Mouse (Mus musculus): Measurements from ENCODE around the gene Zdhhc7. TPM values are rescaled to one million over a fixed set of nuclear protein-coding genes. Genes with fewer than 3 reads are reported as not detected.

Gene Zdhhc7
- polyA plus RNA-seq, 1 experiment from 2014 or later: 26.1 TPM

GRCm38 (mm10) chr8:120044907-120045306 is 56.4 kb downstream of the Zdhhc7 start:
- H3K36me3 ChIP-seq: no peaks in the 10 kb centered on the region
- no peak for ATAC-seq
- no peak overlapping the region for H3K27ac ChIP-seq
- no peak overlapping the region for H3K4me2 ChIP-seq
- 0 out of 2 replicates have a peak, but pooled peaks cover 19% of the 10 kb centered on the region for H3K4me1 ChIP-seq
- no peak overlapping the region for H3K9ac ChIP-seq
- 63% methylated on average over 8 of the region's 8 CpGs for WGBS (ENCODE audit: insufficient replicate concordance)
- H3K4me3 ChIP-seq: no peak overlapping the region
- no peaks in the 10 kb centered on the region for H3K9me3 ChIP-seq (replicated peaks)
- H3K27me3 ChIP-seq (replicated peaks): peaks cover 17% of the 10 kb centered on the region

- peak; percentile 57 for ATAC-seq
- H3K27me3 ChIP-seq (replicated peaks): 0 out of 2 replicates have a peak, but pooled peaks cover 4% of the 10 kb centered on the region
- H3K4me1 ChIP-seq: 0 out of 2 replicates have a peak, but pooled peaks cover 19% of the 10 kb centered on the region
- no peak overlapping the region for H3K4me2 ChIP-seq
- no peak overlapping the region for H3K9ac ChIP-seq
- no peaks in the 10 kb centered on the region for H3K36me3 ChIP-seq
- no peak overlapping the region for H3K4me3 ChIP-seq
- H3K9me3 ChIP-seq (replicated peaks): no peaks in the 10 kb centered on the region
- WGBS (ENCODE audit: insufficient replicate concordance): 48% methylated on average over 10 of the region's 10 CpGs
- no peak overlapping the region for H3K27ac ChIP-seq
Measured at GRCm38 (mm10) chr8:120042542-120043312, 58.6 kb downstream of the Zdhhc7 start.

- Histone ChIP-seq H3K27me3 (replicated peaks) (0 out of 2 replicates have a peak, but pooled peaks cover 6% of the 10 kb centered on the region), H3K36me3 (no peaks in the 10 kb centered on the region), H3K4me1 (0 out of 2 replicates have a peak, but pooled peaks cover 19% of the 10 kb centered on the region), H3K9me3 (replicated peaks) (no peaks in the 10 kb centered on the region), H3K27ac (peak overlapping the region; percentile 36; the same call in 1 of the 2 replicates), H3K9ac (no peak overlapping the region), H3K4me2 (no peak overlapping the region), H3K4me3 (no peak overlapping the region)
- 0 out of 2 replicates have a peak, but pooled peaks have one; percentile 23 for ATAC-seq
- WGBS (ENCODE audit: insufficient replicate concordance): 15% methylated on average over 1 of the region's 1 CpGs
Measured at GRCm38 (mm10) chr8:120040861-120041260, 60.4 kb downstream of the Zdhhc7 start.

- H3K4me2 ChIP-seq: no peak overlapping the region
- H3K36me3 ChIP-seq: no peaks in the 10 kb centered on the region
- no peak for ATAC-seq
- no peak overlapping the region for H3K27ac ChIP-seq
- WGBS (ENCODE audit: insufficient replicate concordance): 74% methylated on average over 11 of the region's 11 CpGs
- 0 out of 2 replicates have a peak, but pooled peaks cover 19% of the 10 kb centered on the region for H3K4me1 ChIP-seq
- H3K4me3 ChIP-seq: no peak overlapping the region
- H3K27me3 ChIP-seq (replicated peaks): 0 out of 2 replicates have a peak, but pooled peaks cover 6% of the 10 kb centered on the region
- H3K9me3 ChIP-seq (replicated peaks): no peaks in the 10 kb centered on the region
- no peak overlapping the region for H3K9ac ChIP-seq
Measured at GRCm38 (mm10) chr8:120039313-120039919, 61.9 kb downstream of the Zdhhc7 start.

GRCm38 (mm10) chr8:120038741-120039140 is 62.5 kb downstream of the Zdhhc7 start:
- H3K4me1 ChIP-seq: 0 out of 2 replicates have a peak, but pooled peaks cover 19% of the 10 kb centered on the region
- H3K9me3 ChIP-seq (replicated peaks): no peaks in the 10 kb centered on the region
- no peak overlapping the region for H3K9ac ChIP-seq
- H3K27ac ChIP-seq: no peak overlapping the region
- no peak for ATAC-seq
- H3K4me3 ChIP-seq: no peak overlapping the region
- no peaks in the 10 kb centered on the region for H3K36me3 ChIP-seq
- WGBS (ENCODE audit: insufficient replicate concordance): 81% methylated on average over 12 of the region's 12 CpGs
- no peak overlapping the region for H3K4me2 ChIP-seq
- H3K27me3 ChIP-seq (replicated peaks): 0 out of 2 replicates have a peak, but pooled peaks cover 3% of the 10 kb centered on the region

GRCm38 (mm10) chr8:120037611-120038010 is 63.7 kb downstream of the Zdhhc7 start:
- Histone ChIP-seq H3K36me3 (no peaks in the 10 kb centered on the region), H3K9me3 (replicated peaks) (no peaks in the 10 kb centered on the region), H3K27ac (no peak overlapping the region), H3K4me2 (no peak overlapping the region), H3K9ac (no peak overlapping the region), H3K27me3 (replicated peaks) (0 out of 2 replicates have a peak, but pooled peaks cover 2% of the 10 kb centered on the region), H3K4me1 (0 out of 2 replicates have a peak, but pooled peaks cover 12% of the 10 kb centered on the region), H3K4me3 (no peak overlapping the region)
- WGBS (ENCODE audit: insufficient replicate concordance): 68% methylated on average over 8 of the region's 8 CpGs
- ATAC-seq: no peak

- Histone ChIP-seq H3K36me3 (no peaks in the 10 kb centered on the region), H3K27me3 (replicated peaks) (0 out of 2 replicates have a peak, but pooled peaks cover 2% of the 10 kb centered on the region), H3K9me3 (replicated peaks) (no peaks in the 10 kb centered on the region), H3K4me2 (no peak overlapping the region), H3K4me1 (0 out of 2 replicates have a peak, but pooled peaks cover 11% of the 10 kb centered on the region), H3K9ac (no peak overlapping the region), H3K27ac (no peak overlapping the region), H3K4me3 (no peak overlapping the region)
- WGBS (ENCODE audit: insufficient replicate concordance): 71% methylated on average over 15 of the region's 15 CpGs
- no peak for ATAC-seq
Measured at GRCm38 (mm10) chr8:120037199-120037598, 64.1 kb downstream of the Zdhhc7 start.

GRCm38 (mm10) chr8:120036578-120036977 is 64.7 kb downstream of the Zdhhc7 start:
- Histone ChIP-seq H3K27me3 (replicated peaks) (0 out of 2 replicates have a peak, but pooled peaks cover 3% of the 10 kb centered on the region), H3K36me3 (no peaks in the 10 kb centered on the region), H3K4me1 (0 out of 2 replicates have a peak, but pooled peaks cover 11% of the 10 kb centered on the region), H3K27ac (no peak overlapping the region), H3K4me2 (no peak overlapping the region), H3K9me3 (replicated peaks) (no peaks in the 10 kb centered on the region), H3K9ac (no peak overlapping the region), H3K4me3 (no peak overlapping the region)
- ATAC-seq: no peak
- 63% methylated on average over 4 of the region's 4 CpGs for WGBS (ENCODE audit: insufficient replicate concordance)

GRCm38 (mm10) chr8:120036111-120036510 is 65.2 kb downstream of the Zdhhc7 start:
- Histone ChIP-seq H3K4me2 (no peak overlapping the region), H3K9ac (no peak overlapping the region), H3K4me1 (0 out of 2 replicates have a peak, but pooled peaks cover 8% of the 10 kb centered on the region), H3K27me3 (replicated peaks) (0 out of 2 replicates have a peak, but pooled peaks cover 8% of the 10 kb centered on the region), H3K4me3 (no peak overlapping the region), H3K27ac (no peak overlapping the region), H3K9me3 (replicated peaks) (no peaks in the 10 kb centered on the region), H3K36me3 (no peaks in the 10 kb centered on the region)
- WGBS (ENCODE audit: insufficient replicate concordance): 36% methylated on average over 9 of the region's 9 CpGs
- ATAC-seq: no peak

- Histone ChIP-seq H3K4me1 (no peaks in the 10 kb centered on the region), H3K4me3 (no peak overlapping the region)
Measured at GRCm38 (mm10) chr8:120034471-120034870, 66.8 kb downstream of the Zdhhc7 start.

GRCm38 (mm10) chr8:120032549-120033208 is 68.6 kb downstream of the Zdhhc7 start:
- Histone ChIP-seq H3K4me1 (no peaks in the 10 kb centered on the region), H3K27ac (no peak overlapping the region), H3K4me2 (no peak overlapping the region), H3K27me3 (replicated peaks) (0 out of 2 replicates have a peak, but pooled peaks cover 8% of the 10 kb centered on the region), H3K36me3 (no peaks in the 10 kb centered on the region), H3K9me3 (replicated peaks) (no peaks in the 10 kb centered on the region), H3K9ac (no peak overlapping the region), H3K4me3 (no peak overlapping the region)
- 69% methylated on average over 5 of the region's 5 CpGs for WGBS (ENCODE audit: insufficient replicate concordance)
- no peak for ATAC-seq

More at GRCm38 (mm10) chr8:120034471-120034870, 66.8 kb downstream of the Zdhhc7 start:
- H3K9ac ChIP-seq: no peak overlapping the region
- no peaks in the 10 kb centered on the region for H3K36me3 ChIP-seq
- ATAC-seq: no peak
- H3K27me3 ChIP-seq (replicated peaks): 0 out of 2 replicates have a peak, but pooled peaks cover 8% of the 10 kb centered on the region
- no peak overlapping the region for H3K27ac ChIP-seq
- no peaks in the 10 kb centered on the region for H3K9me3 ChIP-seq (replicated peaks)
- 62% methylated on average over 6 of the region's 6 CpGs for WGBS (ENCODE audit: insufficient replicate concordance)
- H3K4me2 ChIP-seq: no peak overlapping the region

All from liver, embryonic 12.5 days (tissue).